Mouse (Mus musculus) neural tube, embryonic 12.5 days (tissue): ENCODE data around the gene Galt. TPM values are rescaled to one million over a fixed set of nuclear protein-coding genes. Genes with fewer than 3 reads are reported as not detected.
"Not testable (repeated sequence)": the region's sequence is repeated elsewhere in the genome, so short reads cannot be mapped to it uniquely, and the experiment has no call there.

ENCODE experiments used
- ATAC-seq: fragments of 200-750 bp; cut with Nextera tagmentation; 2 replicates; pipeline ENCODE4 v1.8.0; 2017; ENCODE audit warnings: low read depth, mild to moderate bottlenecking, moderate TSS enrichment, moderate library complexity; ENCODE audit not compliant: low FRiP score
- H3K27ac ChIP-seq: fragments of 300-500 bp; sonication (generic); 2 replicates; pipeline ENCODE4 v1.5.1; 2016
- H3K27me3 ChIP-seq: fragments of 300-500 bp; sonication (generic); replicated peaks from 2 replicates; pipeline ENCODE4 v1.6.1; 2016; ENCODE audit warnings: mild to moderate bottlenecking
- H3K36me3 ChIP-seq: fragments of 300-500 bp; sonication (generic); 2 replicates; pipeline ENCODE4 v1.6.1; 2016; ENCODE audit warnings: mild to moderate bottlenecking
- H3K4me1 ChIP-seq: fragments of 300-500 bp; sonication (generic); 2 replicates; pipeline ENCODE4 v1.6.1; 2016
- H3K4me2 ChIP-seq: fragments of 300-500 bp; sonication (generic); replicated peaks from 2 replicates; pipeline ENCODE4 v1.6.1; 2016; ENCODE audit warnings: mild to moderate bottlenecking
- H3K4me3 ChIP-seq: fragments of 300-500 bp; sonication (generic); 2 replicates; pipeline ENCODE4 v1.5.1; 2016
- H3K9ac ChIP-seq: fragments of 300-500 bp; sonication (generic); 2 replicates; pipeline ENCODE4 v1.6.1; 2016; ENCODE audit warnings: mild to moderate bottlenecking
- H3K9me3 ChIP-seq: fragments of 300-500 bp; sonication (generic); 2 replicates; pipeline ENCODE4 v1.6.1; 2016; ENCODE audit warnings: mild to moderate bottlenecking
- WGBS: fragments of 180-500 bp; shearing (Covaris S2); methylation state at CpG from one replicate; pipeline ENCODE4 v1.1.7; 2016; 5-methylcytosine and 5-hydroxymethylcytosine counted together
- polyA plus RNA-seq: library from polyadenylated mRNA; unstranded; fragments of >200 nt; fragmentation: Nextera tagmentation; extraction: Ambion mirVana; gene quantifications from 2 replicates; pipeline ENCODE4 v1.2.1, GENCODE M21; 2016

Galt gene
- polyA plus RNA-seq, 1 experiment from 2014 or later: 27.3 TPM

DNA sequence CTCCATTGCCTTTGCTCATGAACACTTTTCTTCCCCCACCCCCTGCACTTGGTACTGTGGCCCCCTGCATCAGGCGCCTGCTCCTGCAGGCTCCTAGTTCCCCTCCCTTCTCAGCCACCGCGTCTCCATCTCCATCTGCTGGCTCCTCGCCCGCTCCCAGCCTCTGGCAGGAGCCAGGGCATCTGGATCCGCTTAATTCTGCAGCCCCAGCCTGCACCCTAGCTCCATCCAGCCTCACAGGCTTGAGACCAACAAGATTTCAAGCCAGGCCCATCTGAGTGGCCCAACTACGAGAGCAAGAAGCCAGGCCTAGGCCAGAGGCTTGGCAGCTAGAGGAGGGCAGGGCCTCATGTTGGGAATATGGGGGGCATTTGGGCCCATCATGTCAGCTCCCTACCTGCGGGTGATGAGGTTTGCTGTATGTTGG is 7.7 kb downstream of the Galt start:
- ATAC-seq, H3K27me3 ChIP-seq, H3K36me3 ChIP-seq, H3K9me3 ChIP-seq, H3K27ac ChIP-seq, H3K4me3 ChIP-seq: not testable (repeated sequence)
- H3K4me1 ChIP-seq: peaks cover 13% of the 10 kb centered on the region
- peak overlapping the region; percentile 60 for H3K4me2 ChIP-seq
- 53% methylated on average over 8 of the region's 8 CpGs for WGBS
- H3K9ac ChIP-seq: peak overlapping the region; percentile 21; the same call in 1 of the 2 replicates

DNA sequence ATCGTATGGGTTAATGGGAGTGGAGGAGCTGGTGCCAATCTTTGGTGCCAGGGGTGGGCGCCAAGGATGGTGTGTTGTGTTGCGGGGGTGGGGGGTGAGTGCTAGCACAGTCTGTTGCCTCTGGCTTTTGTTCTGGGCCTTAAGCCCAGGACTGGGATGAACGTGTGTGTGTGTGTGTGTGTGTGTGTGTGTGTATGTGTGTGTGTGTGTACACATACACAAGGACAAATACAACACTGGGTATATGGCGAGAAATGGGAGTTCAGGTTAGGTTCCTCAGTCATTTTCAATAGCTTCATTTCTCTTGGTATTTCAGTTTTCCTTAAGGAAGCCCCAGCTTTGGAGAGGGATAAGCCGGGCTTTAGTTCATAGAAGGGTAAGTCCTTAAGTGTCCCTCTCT is 8.1 kb downstream of the Galt start:
- not testable (repeated sequence) for H3K36me3 ChIP-seq, H3K9me3 ChIP-seq, H3K4me2 ChIP-seq, H3K27ac ChIP-seq, H3K4me3 ChIP-seq, H3K27me3 ChIP-seq, H3K9ac ChIP-seq, ATAC-seq
- H3K4me1 ChIP-seq: peaks cover 13% of the 10 kb centered on the region
- WGBS: 81% methylated on average over 5 of the region's 6 CpGs

DNA sequence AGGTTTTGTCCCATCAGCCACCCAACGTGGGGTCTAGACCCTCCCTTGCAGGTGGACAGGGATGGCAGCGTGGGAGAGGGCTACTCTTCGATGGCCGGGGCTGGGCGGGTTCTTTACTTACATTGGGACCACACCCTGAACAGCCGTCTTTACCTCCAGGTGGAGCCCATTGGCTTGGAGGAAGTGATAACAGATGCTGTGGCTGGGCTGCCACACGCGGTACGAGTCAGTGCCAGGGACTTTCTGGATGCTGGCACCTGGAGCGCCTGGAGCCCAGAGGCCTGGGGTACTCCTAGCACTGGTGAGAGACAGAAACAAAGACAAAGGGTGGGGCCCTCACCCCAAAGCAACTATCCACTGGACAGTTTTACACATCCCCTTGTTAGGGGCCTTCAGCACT is 12.3 kb downstream of the Galt start:
- not testable (repeated sequence) for H3K36me3 ChIP-seq, H3K4me2 ChIP-seq, H3K27ac ChIP-seq, H3K9me3 ChIP-seq, H3K9ac ChIP-seq, H3K4me3 ChIP-seq, H3K4me1 ChIP-seq, H3K27me3 ChIP-seq, ATAC-seq
- WGBS: 87% methylated on average over 10 of the region's 10 CpGs

DNA sequence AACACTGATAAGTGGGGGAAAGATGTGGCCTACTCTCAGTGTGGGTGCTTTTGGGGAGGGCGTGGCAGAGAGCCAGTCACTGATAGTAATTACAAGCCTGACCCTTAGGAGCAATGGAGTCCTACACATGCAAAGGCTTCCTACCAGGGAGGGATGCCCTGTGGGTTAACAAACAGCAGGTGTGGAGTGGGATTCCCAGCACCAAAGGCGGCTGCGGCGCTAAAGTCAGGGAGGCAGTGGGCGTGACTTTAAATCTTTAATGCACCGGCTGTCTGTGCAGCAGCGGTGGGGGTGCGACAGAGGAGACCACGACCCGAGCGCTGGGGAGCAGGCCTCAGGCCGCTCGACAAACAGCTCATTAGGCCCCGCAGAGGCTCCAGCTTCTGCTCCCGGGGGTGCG is 17.9 kb downstream of the Galt start:
- not testable (repeated sequence) for H3K27me3 ChIP-seq, ATAC-seq

DNA sequence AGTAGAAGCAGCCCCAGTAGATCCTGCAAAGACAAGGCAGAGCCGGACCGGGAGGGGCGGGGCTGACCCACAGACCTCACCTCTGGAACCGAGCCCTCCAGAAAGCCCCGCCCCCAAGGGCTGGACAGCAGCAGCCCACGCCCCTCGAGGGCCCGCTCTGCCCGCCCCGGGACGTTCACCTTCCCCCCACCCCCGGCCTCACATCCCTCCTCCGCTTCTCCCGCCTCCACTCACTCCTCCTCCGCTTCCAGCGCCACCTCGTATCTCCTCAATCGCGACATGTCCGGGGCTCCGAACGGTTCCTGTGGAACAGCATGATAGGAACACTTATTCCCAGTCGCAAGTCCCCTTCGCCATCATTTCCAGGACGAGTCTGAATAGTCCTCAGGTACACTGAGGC is 18.5 kb downstream of the Galt start:
- WGBS: 1% methylated on average over 24 of the region's 25 CpGs
- H3K27ac ChIP-seq: not testable (repeated sequence)

More for the DNA sequence above, 17.9 kb downstream of the Galt start:
- H3K4me1 ChIP-seq, H3K9ac ChIP-seq, H3K9me3 ChIP-seq, H3K27ac ChIP-seq, H3K36me3 ChIP-seq: not testable (repeated sequence)
- H3K4me2 ChIP-seq: peak overlapping the region; percentile 48
- WGBS: 4% methylated on average over 9 of the region's 16 CpGs
- peak overlapping the region; percentile 22; the same call in 1 of the 2 replicates for H3K4me3 ChIP-seq

DNA sequence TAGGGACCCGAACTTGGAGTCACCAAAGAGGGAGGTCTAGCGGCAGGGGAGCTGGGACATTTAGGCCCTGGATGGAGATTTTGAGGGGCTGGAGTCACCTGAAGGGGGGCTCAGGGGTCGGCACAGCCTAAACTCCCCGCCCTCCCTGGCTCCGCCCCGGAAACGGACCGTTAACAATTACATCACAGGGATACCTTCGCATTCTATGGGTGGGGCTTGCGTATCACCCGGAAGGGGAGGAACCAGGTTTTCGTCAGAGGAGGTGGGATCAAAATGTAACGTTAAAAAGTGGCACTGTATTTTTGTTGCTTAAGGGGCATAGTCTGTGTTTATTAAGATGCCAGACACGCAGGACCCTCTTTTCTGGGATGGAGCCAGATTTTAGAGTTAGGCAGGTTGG is 19.0 kb downstream of the Galt start, which contains the start of gene Ccl27a:
Gene Ccl27a (minus strand): TSS at position 246 of the 400 bp plus-strand sequence.
- WGBS: under 1% methylated on average over 12 of the region's 14 CpGs
- peak within 1 kb of the TSS; percentile 48 for H3K4me3 ChIP-seq
- peak within 1 kb of the TSS; percentile 45; the same call in 1 of the 2 replicates for H3K9ac ChIP-seq
- not testable (repeated sequence) for H3K27me3 ChIP-seq, H3K36me3 ChIP-seq, H3K27ac ChIP-seq, H3K4me1 ChIP-seq, H3K9me3 ChIP-seq, ATAC-seq
- H3K4me2 ChIP-seq: peak within 1 kb of the TSS; percentile 57

More for the DNA sequence above, 18.5 kb downstream of the Galt start:
- H3K9me3 ChIP-seq, H3K4me1 ChIP-seq, H3K27me3 ChIP-seq, H3K36me3 ChIP-seq, ATAC-seq: not testable (repeated sequence)
- Histone ChIP-seq H3K4me2 (peak overlapping the region; percentile 57), H3K9ac (peak overlapping the region; percentile 45; the same call in 1 of the 2 replicates), H3K4me3 (peak overlapping the region; percentile 48)

DNA sequence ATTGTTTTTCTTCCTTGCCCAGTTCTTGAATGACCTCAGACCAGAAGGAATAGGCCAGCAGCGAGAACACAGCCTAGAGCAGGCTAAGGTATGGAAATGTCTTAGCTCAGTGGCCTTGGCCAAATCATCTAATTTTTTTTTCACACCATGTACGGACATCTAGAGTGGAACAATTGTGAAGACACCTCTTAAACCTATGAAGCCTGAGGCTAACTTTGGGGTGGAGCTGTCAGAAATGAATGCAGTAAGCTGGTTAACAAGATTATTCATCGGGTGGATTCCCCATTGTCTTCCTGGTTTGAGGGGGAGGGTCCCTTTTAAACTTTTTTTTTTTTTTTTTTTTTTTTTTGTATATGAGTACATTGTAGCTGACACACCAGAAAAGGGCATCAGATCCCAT is 19.5 kb downstream of the Galt start:
- H3K9me3 ChIP-seq, H3K36me3 ChIP-seq, H3K9ac ChIP-seq, H3K4me1 ChIP-seq, H3K27me3 ChIP-seq, H3K27ac ChIP-seq, ATAC-seq: not testable (repeated sequence)
- Histone ChIP-seq H3K4me3 (peak overlapping the region; percentile 18; the same call in 1 of the 2 replicates), H3K4me2 (peak overlapping the region; percentile 55)
- 69% methylated on average over 3 of the region's 3 CpGs for WGBS

DNA sequence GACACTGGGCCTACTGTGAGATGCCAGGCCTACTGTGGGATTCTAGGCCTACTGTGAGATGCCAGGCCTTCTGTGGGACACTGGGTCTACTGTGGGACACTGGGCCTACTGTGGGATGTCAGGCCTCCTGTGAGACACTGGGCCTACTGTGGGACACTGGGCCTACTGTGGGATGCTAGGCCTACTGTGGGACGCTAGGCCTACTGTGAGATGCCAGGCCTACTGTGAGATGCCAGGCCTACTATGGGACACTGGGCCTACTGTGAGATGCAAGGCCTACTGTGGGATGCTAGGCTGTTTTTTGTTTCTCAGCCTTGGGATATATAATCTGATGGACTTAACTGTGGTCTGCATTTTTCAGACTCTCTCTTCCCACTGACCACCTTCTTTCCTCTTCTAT is 20.8 kb downstream of the Galt start:
- 76% methylated on average over 1 of the region's 1 CpGs for WGBS

DNA sequence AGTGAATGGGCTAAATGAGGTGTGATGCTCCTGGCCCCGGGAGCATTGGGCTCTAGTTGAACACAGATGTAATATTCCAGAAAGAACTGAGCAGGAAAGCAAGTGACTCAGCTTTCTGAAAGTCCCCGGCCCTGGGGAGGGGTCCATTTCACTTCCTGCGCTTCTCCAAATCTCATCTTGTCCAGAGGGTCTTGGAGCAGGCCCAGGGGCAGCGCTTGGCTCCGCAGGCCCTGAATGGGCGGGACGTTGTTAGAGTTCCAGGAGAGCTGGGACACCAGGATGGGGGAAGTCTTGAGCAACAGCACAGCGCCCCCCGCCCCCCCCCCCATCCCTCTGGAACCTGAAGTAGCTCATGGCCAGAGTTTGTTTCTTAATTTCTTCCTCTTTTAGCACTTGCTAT is 26.2 kb downstream of the Galt start:
- H3K36me3 ChIP-seq, H3K9ac ChIP-seq, H3K4me3 ChIP-seq, H3K27ac ChIP-seq, H3K4me2 ChIP-seq, ATAC-seq, H3K9me3 ChIP-seq, H3K27me3 ChIP-seq, H3K4me1 ChIP-seq: not testable (repeated sequence)
- WGBS: 26% methylated on average over 9 of the region's 9 CpGs

More for the DNA sequence above, 20.8 kb downstream of the Galt start:
- ATAC-seq, H3K9ac ChIP-seq, H3K36me3 ChIP-seq, H3K4me3 ChIP-seq, H3K4me2 ChIP-seq, H3K27ac ChIP-seq, H3K9me3 ChIP-seq, H3K27me3 ChIP-seq, H3K4me1 ChIP-seq: not testable (repeated sequence)

DNA sequence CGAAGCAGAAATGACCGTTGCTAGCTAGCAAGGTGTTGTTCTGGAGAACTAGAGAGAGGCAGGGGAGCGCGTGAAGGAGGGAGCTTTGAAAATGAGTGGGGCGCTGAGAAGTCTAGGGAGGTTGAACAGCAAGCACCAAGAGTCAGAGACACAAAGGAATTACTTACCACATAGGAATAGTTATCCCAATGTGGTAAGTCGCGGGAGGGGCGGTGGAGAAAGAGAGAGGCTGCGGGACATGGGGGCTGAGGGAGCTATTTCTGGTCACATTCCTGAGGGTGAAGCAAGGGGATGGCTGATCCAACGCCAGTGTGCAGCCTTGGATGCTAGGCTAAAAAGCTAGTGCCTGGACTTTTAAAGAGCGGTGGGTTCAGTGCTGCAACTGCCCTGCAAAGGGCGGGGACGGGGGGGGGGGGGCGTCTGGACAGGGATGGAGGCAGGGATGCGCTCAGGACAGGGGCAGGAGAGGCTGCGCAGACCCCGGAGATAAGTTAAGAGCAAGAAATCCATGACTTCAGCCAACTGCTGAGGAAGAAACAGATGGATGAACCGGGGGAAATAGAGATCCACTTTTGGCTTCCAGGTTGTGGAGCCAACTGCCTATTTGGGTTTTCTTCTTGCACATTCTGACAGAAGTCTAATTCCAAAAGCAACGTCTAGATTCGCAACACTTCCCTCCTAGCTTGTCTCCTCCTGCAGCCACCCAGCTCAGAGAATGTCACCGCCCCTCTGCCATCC is 26.9 kb downstream of the Galt start:
- H3K9me3 ChIP-seq, H3K4me3 ChIP-seq, H3K36me3 ChIP-seq, H3K4me2 ChIP-seq, H3K9ac ChIP-seq, H3K27me3 ChIP-seq, H3K27ac ChIP-seq, ATAC-seq, H3K4me1 ChIP-seq: not testable (repeated sequence)
- WGBS: 29% methylated on average over 16 of the region's 21 CpGs

DNA sequence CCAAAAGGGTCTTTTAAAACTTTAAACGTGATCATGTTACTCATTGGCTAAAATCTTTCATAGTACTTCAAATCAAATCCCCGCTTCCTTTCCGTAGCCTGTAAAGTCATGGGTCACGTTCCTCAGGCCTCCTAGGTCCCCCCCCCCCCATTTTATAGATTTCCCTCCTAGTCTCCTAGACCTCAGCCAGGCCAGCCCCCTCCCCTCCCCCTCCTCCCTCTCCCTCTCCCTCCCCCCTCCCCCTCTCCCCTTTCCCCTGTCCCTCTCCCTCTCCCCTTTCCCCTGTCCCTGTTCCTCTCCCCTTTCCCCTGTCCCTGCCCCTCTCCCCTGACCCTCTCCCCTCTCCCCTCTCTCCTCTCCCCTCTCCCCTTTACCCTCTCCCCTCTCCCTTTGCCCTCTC is 27.7 kb downstream of the Galt start:
- H3K4me3 ChIP-seq, H3K4me1 ChIP-seq, H3K27ac ChIP-seq, ATAC-seq, H3K36me3 ChIP-seq, H3K9me3 ChIP-seq, H3K9ac ChIP-seq, H3K4me2 ChIP-seq, H3K27me3 ChIP-seq: not testable (repeated sequence)
- WGBS: 17% methylated on average over 4 of the region's 4 CpGs

DNA sequence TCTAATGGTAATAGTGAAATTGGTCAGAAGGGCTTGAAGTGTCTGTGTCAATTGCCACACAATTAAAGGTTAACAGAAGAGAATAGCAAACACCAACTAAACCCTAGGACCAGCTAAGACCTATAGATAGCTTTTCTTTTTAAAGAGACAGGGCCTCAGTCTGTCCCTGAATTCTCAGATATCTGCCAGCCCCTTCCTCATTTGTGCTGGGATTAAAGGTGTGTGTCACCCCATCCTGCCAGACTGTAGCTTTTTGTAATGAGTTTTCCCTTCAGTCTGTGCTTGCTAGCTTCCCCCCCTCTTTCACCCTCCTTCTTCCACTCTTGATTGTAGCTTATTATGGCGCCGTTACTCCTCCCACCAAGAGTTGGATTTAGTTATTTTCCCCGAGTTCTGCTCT is 28.2 kb downstream of the Galt start:
- H3K27ac ChIP-seq, H3K9ac ChIP-seq, H3K4me2 ChIP-seq, H3K27me3 ChIP-seq, H3K9me3 ChIP-seq, H3K4me3 ChIP-seq, H3K36me3 ChIP-seq, H3K4me1 ChIP-seq, ATAC-seq: not testable (repeated sequence)
- WGBS: 45% methylated on average over 3 of the region's 3 CpGs
